Mouse (Mus musculus) gastrocnemius, adult 2 months (tissue): ENCODE data around the gene Napepld. TPM values are rescaled to one million over a fixed set of nuclear protein-coding genes. Genes with fewer than 3 reads are reported as not detected.
A peak's percentile ranks its signal among the peaks of the same experiment; 100 is the strongest.
"Not testable (repeated sequence)": the region's sequence is repeated elsewhere in the genome, so short reads cannot be mapped to it uniquely, and the experiment has no call there.

Source experiments
- DNase-seq: peaks from one replicate; pipeline ENCODE4 v3.0.0; 2022
- H3K27ac ChIP-seq: fragments of 200-600 bp; 2 replicates; pipeline ENCODE4 v1.8.1; 2022; ENCODE audit warnings: mild to moderate bottlenecking
- H3K4me3 ChIP-seq: fragments of 200-600 bp; 2 replicates; pipeline ENCODE4 v1.8.1; 2022; ENCODE audit warnings: mild to moderate bottlenecking, moderate library complexity
- CTCF ChIP-seq: fragments of 200-600 bp; IDR thresholded peaks from 2 replicates; pipeline ENCODE4 v1.8.1; 2022; ENCODE audit warnings: antibody characterized with exemption, mild to moderate bottlenecking, moderate library complexity
- intact Hi-C: fragments of 180-260 bp; cut with DNase I; formaldehyde crosslinking; loops from one replicate; pipeline ENCODE4 v1.15.1; 2025
- total RNA-seq, 2 experiments: library from RNA; stranded (reverse); gene quantifications; 2 replicates each; pipeline ENCODE4 v1.2.3; 2021

Napepld gene
- total RNA-seq, 2 experiments from 2014 or later, result 9.2 to 11.3 TPM

GRCm38 (mm10) chr5:21702009-21702364 is 791 bp upstream of the Napepld start:
- Histone ChIP-seq H3K27ac (peak overlapping the region; percentile 100), H3K4me3 (peak overlapping the region; percentile 93)
- TF ChIP-seq CTCF, result no peak
- no peak for DNase-seq
- intact Hi-C loops, result loop anchor here (5.0 kb wide), 1 partner anchor 55 kb away; the partner anchor contains the start of genes Armc10 and Fbxl13

GRCm38 (mm10) chr5:21700934-21701333 is 262 bp downstream of the Napepld start:
- H3K4me3 ChIP-seq, result peak overlapping the region; percentile 93
- TF ChIP-seq CTCF, result no peak
- intact Hi-C loops, result loop anchor here (1.0 to 5.0 kb wide), 2 partner anchors 35 to 54 kb away; partner anchors contain the start of genes Armc10 and Fbxl13
- peak overlapping the region; percentile 100 for H3K27ac ChIP-seq
- DNase-seq, result no peak

- intact Hi-C loops, result loop anchor here (5.0 kb wide), 1 partner anchor 53 kb away; the partner anchor contains the start of genes Armc10 and Fbxl13
- no peak for DNase-seq
- no peak for TF ChIP-seq CTCF
- Histone ChIP-seq H3K27ac (peak overlapping the region; percentile 100), H3K4me3 (peak overlapping the region; percentile 93)
Measured at GRCm38 (mm10) chr5:21700272-21700821, 849 bp downstream of the Napepld start.

- DNase-seq, intact Hi-C loops, H3K27ac ChIP-seq, H3K4me3 ChIP-seq: not testable (repeated sequence)
Measured at GRCm38 (mm10) chr5:21699555-21699954, 1.6 kb downstream of the Napepld start.

- Histone ChIP-seq H3K4me3 (no peak overlapping the region), H3K27ac (no peak overlapping the region)
- DNase-seq, result no peak
- no peak for TF ChIP-seq CTCF
- intact Hi-C loops, result no loop called here
Measured at GRCm38 (mm10) chr5:21694854-21695490, 6.2 kb downstream of the Napepld start.

GRCm38 (mm10) chr5:21693372-21693870 is 7.8 kb downstream of the Napepld start:
- intact Hi-C loops, result no loop called here

GRCm38 (mm10) chr5:21692230-21692629 is 9.0 kb downstream of the Napepld start:
- H3K27ac ChIP-seq, result no peak overlapping the region
- H3K4me3 ChIP-seq, result no peak overlapping the region
- intact Hi-C loops, result no loop called here
- no peak for DNase-seq
- no peak for TF ChIP-seq CTCF

More at GRCm38 (mm10) chr5:21693372-21693870, 7.8 kb downstream of the Napepld start:
- TF ChIP-seq CTCF, result no peak
- Histone ChIP-seq H3K27ac (no peak overlapping the region), H3K4me3 (no peak overlapping the region)
- no peak for DNase-seq

GRCm38 (mm10) chr5:21687042-21687441 is 14.2 kb downstream of the Napepld start:
- Histone ChIP-seq H3K27ac (no peak overlapping the region), H3K4me3 (no peak overlapping the region)
- TF ChIP-seq CTCF, result no peak
- intact Hi-C loops, result no loop called here
- DNase-seq, result no peak

GRCm38 (mm10) chr5:21685001-21685400 is 16.2 kb downstream of the Napepld start:
- TF ChIP-seq CTCF, result no peak
- Histone ChIP-seq H3K4me3 (no peak overlapping the region), H3K27ac (no peak overlapping the region)
- intact Hi-C loops, result no loop called here
- DNase-seq, result no peak

- Histone ChIP-seq H3K27ac (no peak overlapping the region), H3K4me3 (no peak overlapping the region)
- intact Hi-C loops, result no loop called here
- no peak for TF ChIP-seq CTCF
- DNase-seq, result no peak
Measured at GRCm38 (mm10) chr5:21683811-21684210, 17.4 kb downstream of the Napepld start.

GRCm38 (mm10) chr5:21680940-21681339 is 20.3 kb downstream of the Napepld start:
- Histone ChIP-seq H3K27ac (peak overlapping the region; percentile 16; the same call in 1 of the 2 replicates), H3K4me3 (no peak overlapping the region)
- no peak for DNase-seq
- TF ChIP-seq CTCF, result no peak
- intact Hi-C loops, result no loop called here

GRCm38 (mm10) chr5:21680029-21680428 is 21.2 kb downstream of the Napepld start:
- no peak for TF ChIP-seq CTCF
- intact Hi-C loops, result no loop called here
- Histone ChIP-seq H3K27ac (no peak overlapping the region), H3K4me3 (no peak overlapping the region)
- DNase-seq, result no peak

- intact Hi-C loops, result no loop called here
- Histone ChIP-seq H3K27ac (no peak overlapping the region), H3K4me3 (no peak overlapping the region)
- DNase-seq, result no peak
- TF ChIP-seq CTCF, result no peak
Measured at GRCm38 (mm10) chr5:21678363-21678762, 22.8 kb downstream of the Napepld start.
